In the genomic region with DNA sequence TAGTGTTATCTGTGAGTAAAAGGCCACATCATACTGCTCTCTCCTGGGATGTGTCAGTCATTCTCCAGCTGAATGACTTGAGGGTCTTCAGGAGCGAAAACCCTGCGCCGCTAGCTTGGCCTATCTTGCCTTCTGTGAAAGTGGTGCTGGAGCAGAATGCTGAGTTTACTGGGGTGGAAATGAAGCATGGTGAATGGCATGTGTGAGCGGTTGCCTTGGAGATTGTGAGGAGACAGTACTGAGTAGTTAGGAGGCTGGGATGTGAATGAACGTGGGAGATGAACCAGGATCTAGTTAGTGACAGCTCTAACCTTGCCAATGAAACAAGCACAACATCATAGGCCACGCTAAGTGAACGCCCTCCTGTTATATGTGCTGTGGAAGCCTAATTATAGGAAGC, we compare ENCODE assay signal across 13 mouse cellular contexts.
DNase-seq lines count a peak whose midpoint lies in the region; ATAC-seq and TF ChIP-seq lines count a peak whose summit lies in the region.
"Had no signal": no experiment of that assay in that cellular context is flagged by ENCODE, and none has a peak within 500 bp of the region (broad histone marks: within the 10 kb centered on the region; RNA-seq: fewer than 3 reads in every experiment).

No protein-coding gene starts in this region.

- H3K4me1 ChIP-seq in forebrain, embryonic 11.5 days (replicated peaks; ENCODE audit: control insufficient read depth, insufficient read depth, low read length) = no peaks in the 10 kb centered on the region
- peaks cover 18% of the 10 kb centered on the region for H3K4me1 ChIP-seq in forebrain, embryonic 10.5 days
- no peaks in the 10 kb centered on the region for H3K4me1 ChIP-seq in forebrain, postnatal 0 days (ENCODE audit: insufficient read depth)
- H3K4me1 ChIP-seq in midbrain, embryonic 15.5 days = no peaks in the 10 kb centered on the region

- 62% methylated on average over 7 of the region's 7 CpGs for WGBS in forebrain, embryonic 11.5 days
- 67% methylated on average over 7 of the region's 7 CpGs for whole genome bisulfite sequencing in forebrain, embryonic 10.5 days
- 46% methylated on average over 7 of the region's 7 CpGs for WGBS in forebrain, postnatal 0 days
- 51% methylated on average over 7 of the region's 7 CpGs for WGBS in midbrain, embryonic 15.5 days

- intact Hi-C loops in gastrocnemius, postnatal 36 days (cut with DNase I) = no loop called here

- no peak overlapping the region for H3K9ac ChIP-seq in forebrain, embryonic 11.5 days (ENCODE audit: low read length)
- no peak overlapping the region for H3K9ac ChIP-seq in forebrain, postnatal 0 days
- H3K9ac ChIP-seq in midbrain, embryonic 15.5 days = no peak overlapping the region

- H3K9me3 ChIP-seq in forebrain, embryonic 11.5 days (ENCODE audit: control insufficient read depth, low read length) = no peaks in the 10 kb centered on the region
- H3K9me3 ChIP-seq in forebrain, embryonic 10.5 days = no peaks in the 10 kb centered on the region
- H3K9me3 ChIP-seq in forebrain, postnatal 0 days (ENCODE audit: low read length) = no peaks in the 10 kb centered on the region
- H3K9me3 ChIP-seq in midbrain, embryonic 15.5 days = no peaks in the 10 kb centered on the region
- H3K9me3 ChIP-seq: heart, embryonic 10.5 days had no signal

- 0 out of 2 replicates have a peak, but pooled peaks have one; percentile 42 for ATAC-seq in forebrain, embryonic 11.5 days (replicated peaks; ENCODE audit: low FRiP score)
- ATAC-seq in forebrain, postnatal 0 days = peak; percentile 88
- peak; percentile 63; the same call in 1 of the 2 replicates for ATAC-seq in midbrain, embryonic 15.5 days (replicated peaks)
- no peak for ATAC-seq in granulocyte monocyte progenitor cell, adult 5-6 weeks (replicated peaks; ENCODE audit: poor library complexity, severe bottlenecking)

- DNase-seq in forebrain, embryonic 11.5 days (ENCODE audit: low spot score) = peak; percentile 52
- no peak for DNase-seq in forebrain, embryonic 10.5 days (ENCODE audit: extremely low spot score, low spot score)
- DNase-seq in brain, adult 2 months (ENCODE audit: low read depth, low spot score) = peak; percentile 48
- DNase-seq in forebrain, postnatal 0 days = peak; percentile 48
- no peak for DNase-seq in lung, postnatal 36 days
- no peak for DNase-seq in gastrocnemius, postnatal 36 days
- DNase-seq: adrenal gland, postnatal 10 days; cerebellum, adult 2 months; kidney, adult 18-20 months had no signal

- no peak overlapping the region for H3K4me3 ChIP-seq in forebrain, embryonic 11.5 days (ENCODE audit: low read depth, low read length)
- no peak overlapping the region for H3K4me3 ChIP-seq in forebrain, embryonic 10.5 days
- no peak overlapping the region for H3K4me3 ChIP-seq in forebrain, postnatal 0 days (ENCODE audit: low read depth, low read length)
- no peak overlapping the region for H3K4me3 ChIP-seq in midbrain, embryonic 15.5 days
- H3K4me3 ChIP-seq: erythroblast, embryonic 14.5 days; heart, embryonic 10.5 days had no signal

- no peaks in the 10 kb centered on the region for H3K36me3 ChIP-seq in forebrain, embryonic 11.5 days (ENCODE audit: control insufficient read depth, insufficient read depth, low read length)
- H3K36me3 ChIP-seq in forebrain, embryonic 10.5 days (replicated peaks) = no peaks in the 10 kb centered on the region
- H3K36me3 ChIP-seq in forebrain, postnatal 0 days (ENCODE audit: insufficient read depth) = no peaks in the 10 kb centered on the region
- H3K36me3 ChIP-seq in midbrain, embryonic 15.5 days (replicated peaks) = no peaks in the 10 kb centered on the region
- H3K36me3 ChIP-seq: heart, embryonic 10.5 days had no signal

- H3K4me2 ChIP-seq in forebrain, embryonic 11.5 days (ENCODE audit: low read depth, low read length, severe bottlenecking) = no peak overlapping the region
- H3K4me2 ChIP-seq in forebrain, postnatal 0 days (ENCODE audit: low read depth) = no peak overlapping the region
- H3K4me2 ChIP-seq in midbrain, embryonic 15.5 days = no peak overlapping the region

- no peaks in the 10 kb centered on the region for H3K27me3 ChIP-seq in forebrain, embryonic 11.5 days (ENCODE audit: control insufficient read depth, insufficient read depth, low read length)
- H3K27me3 ChIP-seq in forebrain, embryonic 10.5 days (ENCODE audit: poor library complexity, severe bottlenecking) = no peaks in the 10 kb centered on the region
- H3K27me3 ChIP-seq in forebrain, postnatal 0 days (ENCODE audit: insufficient read depth, low read length) = no peaks in the 10 kb centered on the region
- H3K27me3 ChIP-seq in midbrain, embryonic 15.5 days (replicated peaks) = no peaks in the 10 kb centered on the region

- no peak for TF ChIP-seq CTCF in forebrain, postnatal 0 days (IDR thresholded peaks at IDR 0.05; ENCODE audit: low read depth)

- H3K27ac ChIP-seq in forebrain, embryonic 11.5 days (ENCODE audit: low read depth, low read length) = no peak overlapping the region
- no peak overlapping the region for H3K27ac ChIP-seq in forebrain, embryonic 10.5 days
- no peak overlapping the region for H3K27ac ChIP-seq in forebrain, postnatal 0 days (ENCODE audit: low read depth, low read length)
- H3K27ac ChIP-seq in midbrain, embryonic 15.5 days = no peak overlapping the region
- H3K27ac ChIP-seq: heart, embryonic 10.5 days had no signal

Comparison
In these comparisons a context has a peak if more than half of its experiments do, and no peak if none do; other contexts are left out.
1. DNase-seq: peak in forebrain, embryonic 11.5 days (single experiment), brain, adult 2 months (single experiment) and forebrain, postnatal 0 days (single experiment); none in forebrain, embryonic 10.5 days (single experiment), lung, postnatal 36 days (single experiment) and gastrocnemius, postnatal 36 days (0 of 2).